Mouse (Mus musculus) cerebellum, adult 2 months (tissue): ENCODE data around the gene Gpc4. TPM values are rescaled to one million over a fixed set of nuclear protein-coding genes. Genes with fewer than 3 reads are reported as not detected.
A peak's percentile ranks its signal among the peaks of the same experiment; 100 is the strongest.

Source experiments
- DNase-seq, 2 experiments: peaks; one replicate each; pipeline ENCODE4 v3.0.0; 2021
- H3K27ac ChIP-seq: fragments of 200-500 bp; 2 replicates; pipeline ENCODE4 v1.5.1; 2012; ENCODE audit warnings: low read length, control low read depth, inconsistent platforms; ENCODE audit not compliant: insufficient read depth
- H3K27me3 ChIP-seq: fragments of 200-500 bp; 2 replicates; pipeline ENCODE4 v1.6.1; 2012; ENCODE audit warnings: inconsistent platforms, mild to moderate bottlenecking, low read length, moderate library complexity; ENCODE audit not compliant: control insufficient read depth, insufficient read depth
- H3K4me1 ChIP-seq: fragments of 200-500 bp; 2 replicates; pipeline ENCODE4 v1.6.1; 2011; ENCODE audit warnings: low read length; ENCODE audit not compliant: control insufficient read depth, insufficient read depth
- H3K4me3 ChIP-seq: fragments of 200-500 bp; replicated peaks from 2 replicates; pipeline ENCODE3; 2011; ENCODE audit warnings: mild to moderate bottlenecking, low read depth, low read length, control low read depth; ENCODE audit not compliant: insufficient read depth
- CTCF ChIP-seq: fragments of 200-500 bp; IDR thresholded peaks from 2 replicates; pipeline ENCODE4 v1.5.1; 2011; ENCODE audit warnings: low read depth, mild to moderate bottlenecking, control low read depth, low read length, moderate library complexity, borderline replicate concordance; ENCODE audit not compliant: insufficient read depth
- POLR2A ChIP-seq: fragments of 200-500 bp; IDR thresholded peaks from 2 replicates; pipeline ENCODE4 v1.6.1; 2011; ENCODE audit warnings: low read length, control low read depth, borderline replicate concordance; ENCODE audit not compliant: insufficient read depth
- WGBS: fragments of 180-500 bp; shearing (Covaris S2); methylation state at CpG from one replicate; pipeline ENCODE4 v1.1.7; 2018; 5-methylcytosine and 5-hydroxymethylcytosine counted together
- polyA plus RNA-seq: library from polyadenylated mRNA; depleted of rRNA; stranded (reverse); fragments of >200 nt; gene quantifications from 2 replicates; pipeline ENCODE4 v1.2.3, GENCODE M21; 2012

Gene Gpc4
- polyA plus RNA-seq, 1 experiment = 3.9 TPM

DNA sequence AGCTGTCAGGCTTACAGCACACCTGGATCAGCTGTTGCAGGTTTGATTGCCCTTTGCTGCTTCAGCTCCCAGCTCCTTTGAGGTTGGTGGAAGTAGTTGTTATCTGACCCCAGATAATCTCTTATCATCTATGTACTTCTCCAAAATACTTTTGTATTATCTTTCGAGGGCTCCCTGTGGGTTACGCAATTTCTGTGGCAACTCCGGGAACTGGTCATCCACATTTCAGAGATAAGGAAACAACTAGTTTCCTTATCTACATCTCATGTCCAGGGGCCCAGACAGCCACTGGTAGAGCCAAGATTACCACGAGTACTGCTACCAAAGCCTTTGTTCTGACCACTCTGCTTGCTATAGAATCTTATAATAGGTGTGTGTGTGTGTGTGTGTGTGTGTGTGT, 12.0 kb upstream of the Gpc4 start:
- no peak for TF ChIP-seq CTCF
- Histone ChIP-seq H3K27ac (no peak overlapping the region), H3K4me1 (no peaks in the 10 kb centered on the region), H3K4me3 (no peak overlapping the region), H3K27me3 (no peaks in the 10 kb centered on the region)
- WGBS = 87% methylated on average over 4 of the region's 4 CpGs
- no peak for DNase-seq

GRCm38 (mm10) chrX:52167519-52168244, 2.6 kb upstream of the Gpc4 start:
- DNase-seq = no peak
- TF ChIP-seq CTCF = no peak
- no peak for TF ChIP-seq POLR2A
- 87% methylated on average over 6 of the region's 6 CpGs for WGBS
- H3K27me3 ChIP-seq = no peaks in the 10 kb centered on the region
- no peaks in the 10 kb centered on the region for H3K4me1 ChIP-seq
- no peak overlapping the region for H3K4me3 ChIP-seq
- no peak overlapping the region for H3K27ac ChIP-seq

- no peak overlapping the region for H3K4me3 ChIP-seq
- H3K4me1 ChIP-seq = no peaks in the 10 kb centered on the region
- no peak for DNase-seq
- no peaks in the 10 kb centered on the region for H3K27me3 ChIP-seq
- 33% methylated on average over 5 of the region's 7 CpGs for WGBS
- TF ChIP-seq CTCF (no peak), POLR2A (no peak)
- H3K27ac ChIP-seq = no peak overlapping the region
Measured at GRCm38 (mm10) chrX:52165555-52165938, 495 bp upstream of the Gpc4 start.

DNA sequence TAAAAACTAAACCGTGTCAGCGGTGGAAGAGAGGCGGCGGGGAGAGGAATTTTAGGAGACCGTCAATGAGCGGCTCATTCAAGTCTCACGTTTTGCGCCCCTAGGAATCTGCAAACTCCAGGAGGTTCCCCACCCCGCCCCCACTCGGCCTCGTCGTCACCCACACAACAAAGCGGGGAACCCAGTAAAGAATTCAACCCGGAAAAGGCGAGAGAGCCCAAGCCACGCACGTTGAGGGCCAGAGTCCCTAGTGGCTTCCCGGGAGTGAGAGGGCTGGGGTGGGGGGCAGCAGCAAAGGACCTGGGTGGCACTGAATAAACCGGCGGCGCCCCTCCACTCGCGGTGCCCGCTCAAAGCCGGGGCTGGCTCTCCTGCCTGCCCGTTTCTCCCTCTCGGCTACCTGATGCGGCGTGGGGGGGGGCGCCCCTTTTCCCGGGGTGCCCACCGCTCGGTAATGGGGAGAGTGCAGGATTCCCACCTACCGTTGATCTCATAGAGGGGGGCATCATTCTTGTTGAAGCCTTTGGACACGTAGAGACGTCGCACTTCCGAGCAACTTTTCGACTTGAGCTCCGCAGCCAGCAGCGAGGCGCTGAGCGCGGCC, 816 bp downstream of the Gpc4 start:
- Histone ChIP-seq H3K27ac (no peak overlapping the region), H3K4me3 (peak overlapping the region; percentile 56), H3K4me1 (no peaks in the 10 kb centered on the region), H3K27me3 (no peaks in the 10 kb centered on the region)
- DNase-seq = no peak
- TF ChIP-seq CTCF (no peak), POLR2A (no peak)
- WGBS = 9% methylated on average over 40 of the region's 44 CpGs

DNA sequence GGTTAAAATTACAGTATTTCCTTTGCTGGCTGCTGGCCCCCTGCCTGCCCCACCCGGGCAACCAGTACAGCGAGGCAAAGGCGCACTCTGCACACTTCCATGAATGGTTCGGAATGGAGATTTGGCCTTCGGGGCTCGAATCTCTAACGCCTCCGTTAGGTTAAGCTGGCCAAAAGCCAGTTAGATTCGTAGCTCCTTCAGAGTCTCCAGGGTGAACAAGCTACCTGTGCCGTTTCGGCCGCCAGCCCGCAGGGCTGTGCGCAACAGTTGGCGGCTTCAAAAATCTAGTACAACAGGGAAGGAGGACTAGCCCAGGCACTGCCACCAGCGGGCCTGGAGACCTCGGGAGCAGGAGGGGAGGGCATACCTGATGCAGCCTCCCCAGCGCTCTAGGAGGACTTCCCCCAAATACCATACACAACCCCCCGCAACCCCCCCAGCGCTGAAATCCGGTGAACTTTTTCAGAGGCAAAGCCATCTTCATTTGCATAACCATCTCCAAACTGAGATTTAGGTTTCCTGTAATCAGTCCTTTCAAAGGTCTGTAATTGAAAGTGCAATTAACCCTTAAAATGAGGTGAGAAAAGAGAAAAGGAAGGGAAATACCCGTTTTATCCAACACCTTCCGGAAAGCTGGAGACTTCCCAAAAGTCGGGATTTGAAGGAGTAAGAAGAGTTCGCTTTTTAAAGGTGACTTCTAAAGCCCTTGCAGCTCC, 1.5 kb downstream of the Gpc4 start:
- Histone ChIP-seq H3K4me3 (no peak overlapping the region), H3K27ac (no peak overlapping the region), H3K4me1 (no peaks in the 10 kb centered on the region), H3K27me3 (no peaks in the 10 kb centered on the region)
- 5% methylated on average over 25 of the region's 25 CpGs for whole genome bisulfite sequencing
- TF ChIP-seq CTCF = no peak
- no peak for TF ChIP-seq POLR2A
- DNase-seq = no peak

DNA sequence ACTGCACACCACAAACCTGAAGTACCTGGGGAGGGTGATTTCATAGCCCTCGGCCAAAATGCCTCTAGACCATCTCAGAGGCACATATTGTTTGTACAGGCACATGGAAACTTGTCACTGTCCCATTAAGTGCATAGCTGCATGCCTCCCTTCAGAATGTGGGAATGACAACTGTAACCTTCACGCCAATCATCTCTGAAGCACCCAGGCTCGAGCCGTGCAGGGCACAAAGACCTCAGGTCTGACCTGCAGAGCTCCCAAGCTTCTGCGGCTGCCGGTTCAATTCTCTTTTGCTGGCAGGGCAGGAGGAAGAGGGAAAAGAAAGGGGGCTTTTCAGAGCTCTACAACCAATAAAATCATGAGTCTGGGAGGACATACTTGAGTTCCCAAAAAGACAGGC, 2.3 kb downstream of the Gpc4 start:
- Histone ChIP-seq H3K27me3 (no peaks in the 10 kb centered on the region), H3K4me3 (no peak overlapping the region), H3K4me1 (no peaks in the 10 kb centered on the region), H3K27ac (no peak overlapping the region)
- no peak for DNase-seq
- no peak for TF ChIP-seq POLR2A
- no peak for TF ChIP-seq CTCF
- WGBS = 16% methylated on average over 6 of the region's 6 CpGs

- 57% methylated on average over 1 of the region's 1 CpGs for WGBS
- Histone ChIP-seq H3K4me1 (no peaks in the 10 kb centered on the region), H3K27ac (no peak overlapping the region), H3K27me3 (no peaks in the 10 kb centered on the region), H3K4me3 (no peak overlapping the region)
- no peak for DNase-seq
- no peak for TF ChIP-seq POLR2A
- TF ChIP-seq CTCF = no peak
Measured at GRCm38 (mm10) chrX:52162206-52162605, 2.8 kb downstream of the Gpc4 start.

- no peaks in the 10 kb centered on the region for H3K27me3 ChIP-seq
- H3K4me1 ChIP-seq = no peaks in the 10 kb centered on the region
- no peak for TF ChIP-seq CTCF
- TF ChIP-seq POLR2A = no peak
- H3K27ac ChIP-seq = no peak overlapping the region
- WGBS = 89% methylated on average over 5 of the region's 5 CpGs
- no peak overlapping the region for H3K4me3 ChIP-seq
- no peak for DNase-seq
Measured at GRCm38 (mm10) chrX:52159621-52160020, 5.4 kb downstream of the Gpc4 start.
